Mouse (Mus musculus): Measurements from ENCODE around the gene Plch2.

GRCm38 (mm10) chr4:154958621-154959020 lies 98.0 kb downstream of the Plch2 start:
- TF ChIP-seq POLR2A (IDR thresholded peaks at IDR 0.05; ENCODE audit: control insufficient read depth in 1 of 2, insufficient read depth in 1 of 2, low read depth in 1 of 2, low read length in 2 of 2, poor library complexity in 1 of 2) (no peak), GATA1 (IDR thresholded peaks at IDR 0.05; ENCODE audit: low read depth, low read length) (no peak), ZC3H11A (IDR thresholded peaks at IDR 0.05; ENCODE audit: low read depth, low read length) (no peak)
